Mouse (Mus musculus) ES-Bruce4 (cell line): ENCODE results near the gene Rfx1. TPM values are rescaled to one million over a fixed set of nuclear protein-coding genes. Genes with fewer than 3 reads are reported as not detected.

Source experiments
- H3K27ac ChIP-seq: 2 replicates; pipeline ENCODE4 v1.5.1; 2012; ENCODE audit warnings: low read length, inconsistent platforms; ENCODE audit not compliant: insufficient read depth
- H3K27me3 ChIP-seq: 2 replicates; pipeline ENCODE4 v1.6.1; 2012; ENCODE audit warnings: mild to moderate bottlenecking, low read length, inconsistent platforms; ENCODE audit not compliant: control insufficient read depth, poor library complexity, insufficient read depth, severe bottlenecking
- H3K36me3 ChIP-seq: 2 replicates; pipeline ENCODE4 v1.6.1; 2012; ENCODE audit warnings: inconsistent platforms, mild to moderate bottlenecking, low read length, moderate library complexity; ENCODE audit not compliant: control insufficient read depth, poor library complexity, insufficient read depth, severe bottlenecking
- H3K4me1 ChIP-seq: one replicate; pipeline ENCODE4 v1.8.1; 2011; ENCODE audit warnings: low read length; ENCODE audit not compliant: control insufficient read depth, insufficient read depth
- H3K4me3 ChIP-seq: 2 replicates; pipeline ENCODE4 v1.5.1; 2011; ENCODE audit warnings: low read depth, mild to moderate bottlenecking, low read length
- H3K9ac ChIP-seq: 2 replicates; pipeline ENCODE4 v1.6.1; 2012; ENCODE audit warnings: low read depth, mild to moderate bottlenecking, inconsistent platforms; ENCODE audit not compliant: poor library complexity, severe bottlenecking
- H3K9me3 ChIP-seq: replicated peaks from 2 replicates; pipeline ENCODE4 v1.6.1; 2012; ENCODE audit warnings: mild to moderate bottlenecking, low read length, inconsistent platforms; ENCODE audit not compliant: control insufficient read depth, poor library complexity, insufficient read depth, severe bottlenecking
- CTCF ChIP-seq: IDR thresholded peaks from one replicate; pipeline ENCODE4 v1.8.1; 2011; ENCODE audit warnings: low read depth, low read length
- EP300 ChIP-seq: IDR thresholded peaks from 2 replicates; pipeline ENCODE4 v1.6.1; 2011; ENCODE audit warnings: low read depth, low read length; ENCODE audit not compliant: insufficient read depth
- POLR2A ChIP-seq: IDR thresholded peaks from one replicate; pipeline ENCODE4 v1.8.1; 2011; ENCODE audit warnings: low read length; ENCODE audit not compliant: insufficient read depth
- polyA plus RNA-seq: library from polyadenylated mRNA; stranded (reverse); fragments of >200 nt; gene quantifications from 2 replicates; pipeline ENCODE4 v1.2.4, GENCODE M21; 2011; ENCODE audit warnings: low read depth; ENCODE audit not compliant: missing spikeins, insufficient read depth, insufficient read length

Rfx1 gene
- polyA plus RNA-seq, 1 experiment: 10.5 TPM

DNA sequence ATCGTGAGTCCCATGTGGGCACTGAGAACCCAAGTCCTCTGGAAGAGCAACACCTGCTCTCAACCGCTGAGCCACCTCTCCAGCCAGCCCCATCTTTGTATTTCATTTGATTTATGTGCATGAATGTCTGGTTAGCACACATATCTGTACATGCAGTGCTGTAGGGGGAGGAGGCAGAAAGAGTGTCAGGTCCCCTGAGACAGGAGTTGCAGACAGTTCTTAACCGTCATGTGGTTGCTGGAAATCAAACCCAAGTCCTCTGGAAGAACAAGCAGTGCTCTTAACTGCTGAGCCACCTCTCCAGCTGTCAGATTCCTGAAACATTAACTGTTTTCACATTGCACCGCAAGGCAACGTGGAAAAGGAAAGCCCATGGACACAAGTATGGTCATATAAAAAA lies 18.5 kb upstream of the Rfx1 start:
- Histone ChIP-seq H3K27me3 (no peaks in the 10 kb centered on the region), H3K4me3 (no peak overlapping the region), H3K36me3 (no peaks in the 10 kb centered on the region), H3K9me3 (no peaks in the 10 kb centered on the region; the same call in 1 of the 2 replicates), H3K4me1 (no peaks in the 10 kb centered on the region), H3K9ac (no peak overlapping the region), H3K27ac (no peak overlapping the region)
- TF ChIP-seq POLR2A (no peak), EP300 (no peak), CTCF (no peak)

DNA sequence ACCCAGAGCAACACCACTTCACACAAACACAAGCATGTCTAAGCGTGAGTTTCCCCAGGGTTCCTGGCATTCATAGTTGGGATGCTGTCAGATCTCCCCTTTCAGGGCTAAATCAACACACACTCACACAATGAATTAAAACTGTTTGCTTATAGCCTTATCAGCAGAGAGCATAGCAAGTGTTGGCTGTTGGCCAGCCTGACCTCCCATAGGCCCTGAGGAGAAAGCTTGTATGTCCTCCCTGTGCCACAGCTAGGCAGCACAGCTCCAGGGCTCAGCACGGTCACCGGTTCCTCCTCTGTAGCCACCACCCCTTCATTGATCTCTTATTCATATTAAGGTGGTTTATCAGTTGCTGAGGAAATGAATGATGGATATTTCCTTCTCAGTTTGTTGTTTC lies 13.9 kb upstream of the Rfx1 start:
- H3K4me3 ChIP-seq: no peak overlapping the region
- TF ChIP-seq EP300 (no peak), CTCF (no peak), POLR2A (no peak)
- H3K27me3 ChIP-seq: no peaks in the 10 kb centered on the region
- H3K9ac ChIP-seq: no peak overlapping the region
- peaks cover 2% of the 10 kb centered on the region; the same call in 1 of the 2 replicates for H3K9me3 ChIP-seq
- no peak overlapping the region for H3K27ac ChIP-seq
- no peaks in the 10 kb centered on the region for H3K36me3 ChIP-seq
- H3K4me1 ChIP-seq: no peaks in the 10 kb centered on the region

DNA sequence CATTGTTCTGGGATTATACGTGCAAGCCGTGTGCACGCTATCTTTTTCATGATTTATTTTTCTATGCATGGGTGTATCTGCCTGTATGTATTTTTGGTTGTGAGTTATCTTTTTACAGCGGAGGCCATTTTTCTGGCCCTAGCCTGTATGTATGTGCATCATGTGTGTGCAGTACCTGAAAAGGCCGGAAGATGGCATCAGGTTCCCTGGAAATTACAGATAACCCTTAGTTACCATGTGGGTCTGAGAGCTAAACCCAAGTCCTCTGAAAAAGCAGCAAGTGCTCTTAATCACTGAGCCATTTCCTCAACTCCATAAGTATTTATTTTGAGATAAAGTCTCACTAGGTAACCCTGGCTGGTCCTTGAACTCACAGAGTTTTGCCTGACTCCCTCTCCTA lies 13.4 kb upstream of the Rfx1 start:
- TF ChIP-seq CTCF (no peak), POLR2A (no peak), EP300 (no peak)

DNA sequence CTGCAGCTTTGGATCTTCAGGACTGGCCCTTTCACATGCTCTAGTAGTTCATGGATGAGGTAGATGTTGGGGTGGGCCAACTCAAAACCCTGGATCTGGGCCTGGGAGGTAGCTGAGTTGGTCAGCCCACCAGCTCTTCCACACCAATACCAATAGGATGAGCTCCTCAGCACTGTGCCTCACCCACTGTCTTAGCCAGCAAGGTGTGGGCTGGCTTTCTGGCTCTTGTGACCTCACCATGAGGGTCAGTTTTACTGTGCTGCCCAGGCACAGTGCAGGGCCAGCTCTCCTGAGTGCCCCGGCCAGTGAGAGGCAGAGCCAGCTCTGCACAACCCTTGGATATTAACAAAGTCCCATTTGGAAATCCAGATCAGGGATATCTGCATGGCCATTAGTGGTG lies 8.8 kb upstream of the Rfx1 start:
- TF ChIP-seq CTCF: no peak
- TF ChIP-seq EP300: no peak
- TF ChIP-seq POLR2A: no peak
- Histone ChIP-seq H3K27ac (no peak overlapping the region), H3K36me3 (no peaks in the 10 kb centered on the region), H3K9ac (no peak overlapping the region), H3K27me3 (no peaks in the 10 kb centered on the region), H3K4me1 (no peaks in the 10 kb centered on the region), H3K4me3 (no peak overlapping the region), H3K9me3 (peaks cover 2% of the 10 kb centered on the region; the same call in 1 of the 2 replicates)

More for the DNA sequence above, 13.4 kb upstream of the Rfx1 start:
- no peaks in the 10 kb centered on the region for H3K36me3 ChIP-seq
- H3K9me3 ChIP-seq: peaks cover 2% of the 10 kb centered on the region; the same call in 1 of the 2 replicates
- H3K4me3 ChIP-seq: no peak overlapping the region
- H3K9ac ChIP-seq: no peak overlapping the region
- no peaks in the 10 kb centered on the region for H3K27me3 ChIP-seq
- no peaks in the 10 kb centered on the region for H3K4me1 ChIP-seq
- H3K27ac ChIP-seq: no peak overlapping the region

DNA sequence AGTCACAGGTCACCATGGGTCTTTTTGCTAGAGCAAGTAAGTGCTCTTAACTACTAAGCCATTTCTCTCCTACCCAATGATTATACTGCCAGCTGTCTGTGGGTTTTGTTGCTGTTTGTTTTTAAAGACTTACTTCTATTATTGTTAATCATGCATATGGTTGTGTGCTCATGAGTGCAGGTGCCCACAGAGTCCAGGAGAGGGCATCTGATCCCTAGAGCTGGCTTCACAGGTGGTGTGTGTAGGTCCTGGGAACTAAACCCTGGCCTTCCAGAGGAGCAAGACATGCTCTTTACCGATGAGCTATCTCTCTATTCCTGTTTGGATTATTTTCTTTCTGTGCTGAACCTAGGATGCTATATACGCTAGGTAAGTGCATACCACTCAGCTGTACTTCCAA lies 7.4 kb upstream of the Rfx1 start:
- Histone ChIP-seq H3K4me1 (peaks cover 2% of the 10 kb centered on the region), H3K9ac (no peak overlapping the region), H3K27ac (no peak overlapping the region), H3K4me3 (no peak overlapping the region), H3K36me3 (no peaks in the 10 kb centered on the region), H3K9me3 (0 out of 2 replicates have a peak, but pooled peaks cover 2% of the 10 kb centered on the region), H3K27me3 (no peaks in the 10 kb centered on the region)
- TF ChIP-seq EP300 (no peak), CTCF (peak; percentile 56)

DNA sequence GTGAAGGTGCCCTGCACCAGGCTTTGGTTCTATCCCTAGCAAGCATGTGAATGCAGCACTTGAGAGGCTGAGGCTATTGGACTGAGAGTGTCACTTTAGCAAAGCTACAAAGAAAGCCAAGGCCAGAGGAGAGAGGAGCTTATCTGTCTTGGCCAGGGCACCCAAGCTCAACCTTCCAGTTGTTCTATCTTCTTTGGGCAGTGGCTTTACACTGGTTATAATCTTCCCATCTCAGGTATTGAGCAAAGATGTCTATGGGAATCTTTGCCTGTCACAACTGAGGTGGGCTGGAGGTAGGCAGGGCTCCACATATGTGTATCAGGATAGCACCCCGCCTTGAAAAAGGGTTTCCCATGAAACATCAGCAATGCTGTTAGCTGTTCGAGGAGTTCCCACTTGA lies 6.4 kb upstream of the Rfx1 start:
- H3K27ac ChIP-seq: no peak overlapping the region
- 0 out of 2 replicates have a peak, but pooled peaks cover 1% of the 10 kb centered on the region for H3K9me3 ChIP-seq
- TF ChIP-seq CTCF (no peak), POLR2A (no peak), EP300 (no peak)
- H3K4me3 ChIP-seq: no peak overlapping the region
- no peaks in the 10 kb centered on the region for H3K27me3 ChIP-seq
- peaks cover 2% of the 10 kb centered on the region for H3K4me1 ChIP-seq
- no peak overlapping the region for H3K9ac ChIP-seq
- no peaks in the 10 kb centered on the region for H3K36me3 ChIP-seq
